Mouse (Mus musculus): ENCODE data around the gene Psmb3. TPM values are rescaled to one million over a fixed set of nuclear protein-coding genes. Genes with fewer than 3 reads are reported as not detected.
"Not testable (repeated sequence)": the region's sequence is repeated elsewhere in the genome, so short reads cannot be mapped to it uniquely, and the experiment has no call there.

Gene Psmb3
- polyA plus RNA-seq, 1 experiment from 2014 or later = 247 TPM

GRCm38 (mm10) chr11:97723709-97724108 lies 20.5 kb downstream of the Psmb3 start:
- whole genome bisulfite sequencing (ENCODE audit: insufficient replicate concordance) = 44% methylated on average over 7 of the region's 7 CpGs
- ATAC-seq (ENCODE audit: insufficient read depth) = 0 out of 2 replicates have a peak, but pooled peaks have one; percentile 19
- Histone ChIP-seq H3K9ac (no peak overlapping the region), H3K36me3 (replicated peaks) (peaks cover 75% of the 10 kb centered on the region), H3K27me3 (no peaks in the 10 kb centered on the region), H3K4me1 (replicated peaks) (peaks cover 9% of the 10 kb centered on the region; the same call in 1 of the 2 replicates), H3K4me2 (no peak overlapping the region), H3K9me3 (replicated peaks) (no peaks in the 10 kb centered on the region), H3K27ac (replicated peaks) (no peak overlapping the region), H3K4me3 (replicated peaks) (no peak overlapping the region)

DNA sequence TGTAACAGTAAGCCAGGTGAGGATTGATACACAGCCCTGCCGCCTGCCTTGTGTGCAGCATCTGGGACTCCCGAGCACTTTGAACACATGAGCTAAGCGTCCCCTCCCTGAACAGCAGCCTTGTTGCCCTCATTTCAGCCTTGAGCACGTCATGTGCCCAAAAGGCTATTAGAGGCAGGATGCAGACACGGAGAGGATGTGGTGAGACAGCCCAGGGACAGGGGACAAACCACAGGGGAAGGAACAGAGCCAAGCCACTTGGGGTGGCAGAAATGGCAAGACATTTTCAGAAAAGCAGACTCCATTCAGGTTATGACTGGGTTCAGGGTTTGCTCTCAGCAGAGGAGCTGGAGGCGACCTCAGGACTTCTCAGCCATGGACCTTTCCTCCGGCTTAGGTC lies 25.1 kb downstream of the Psmb3 start:
- H3K36me3 ChIP-seq (replicated peaks) = peaks cover 67% of the 10 kb centered on the region
- ATAC-seq (ENCODE audit: insufficient read depth) = no peak
- H3K4me3 ChIP-seq (replicated peaks) = no peak overlapping the region
- 0 out of 2 replicates have a peak overlapping the region, but pooled peaks have one; percentile 1 for H3K27ac ChIP-seq (replicated peaks)
- H3K27me3 ChIP-seq = no peaks in the 10 kb centered on the region
- 0 out of 2 replicates have a peak, but pooled peaks cover 4% of the 10 kb centered on the region for H3K4me1 ChIP-seq (replicated peaks)
- H3K9me3 ChIP-seq (replicated peaks) = no peaks in the 10 kb centered on the region
- 49% methylated on average over 7 of the region's 7 CpGs for WGBS (ENCODE audit: insufficient replicate concordance)
- H3K4me2 ChIP-seq = 0 out of 2 replicates have a peak overlapping the region, but pooled peaks have one; percentile 6
- no peak overlapping the region for H3K9ac ChIP-seq

- Histone ChIP-seq H3K27ac (replicated peaks) (0 out of 2 replicates have a peak overlapping the region, but pooled peaks have one; percentile 1), H3K4me1 (replicated peaks) (0 out of 2 replicates have a peak, but pooled peaks cover 4% of the 10 kb centered on the region), H3K9me3 (replicated peaks) (no peaks in the 10 kb centered on the region), H3K4me3 (replicated peaks) (no peak overlapping the region), H3K9ac (no peak overlapping the region), H3K4me2 (0 out of 2 replicates have a peak overlapping the region, but pooled peaks have one; percentile 6), H3K27me3 (no peaks in the 10 kb centered on the region), H3K36me3 (replicated peaks) (peaks cover 65% of the 10 kb centered on the region)
- no peak for ATAC-seq (ENCODE audit: insufficient read depth)
- WGBS (ENCODE audit: insufficient replicate concordance) = 58% methylated on average over 7 of the region's 7 CpGs
These were observed 25.5 kb downstream of the Psmb3 start for GRCm38 (mm10) chr11:97728730-97729129.

DNA sequence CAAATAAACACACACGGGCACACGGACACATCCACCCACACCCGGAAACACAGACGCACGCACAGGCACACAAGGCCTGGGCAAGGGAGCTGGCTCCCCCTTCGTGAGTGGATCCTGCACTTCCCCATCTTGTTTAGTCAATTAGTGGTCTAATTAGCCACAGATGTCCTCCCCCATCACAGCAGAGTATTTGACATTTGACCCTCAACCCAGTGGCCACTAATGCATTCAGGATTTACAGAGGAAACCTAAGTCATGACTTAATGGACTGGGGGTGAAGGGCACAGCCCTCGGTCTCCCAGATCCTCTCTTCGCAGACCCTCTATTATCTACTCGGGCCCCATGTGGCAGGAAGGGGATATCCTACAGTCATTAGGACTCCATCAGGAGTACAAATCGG lies 30.5 kb downstream of the Psmb3 start:
- no peak overlapping the region for H3K4me3 ChIP-seq (replicated peaks)
- H3K27me3 ChIP-seq = no peaks in the 10 kb centered on the region
- H3K9me3 ChIP-seq (replicated peaks) = no peaks in the 10 kb centered on the region
- H3K36me3 ChIP-seq (replicated peaks) = peaks cover 35% of the 10 kb centered on the region
- 40% methylated on average over 10 of the region's 10 CpGs for WGBS (ENCODE audit: insufficient replicate concordance)
- H3K4me1 ChIP-seq (replicated peaks) = no peaks in the 10 kb centered on the region
- no peak overlapping the region for H3K9ac ChIP-seq
- no peak overlapping the region for H3K4me2 ChIP-seq
- ATAC-seq (ENCODE audit: insufficient read depth) = no peak
- H3K27ac ChIP-seq (replicated peaks) = no peak overlapping the region

- WGBS (ENCODE audit: insufficient replicate concordance) = 58% methylated on average over 5 of the region's 5 CpGs
- H3K4me2 ChIP-seq; H3K9me3 ChIP-seq (replicated peaks); H3K27me3 ChIP-seq; H3K4me1 ChIP-seq (replicated peaks); H3K9ac ChIP-seq; H3K4me3 ChIP-seq (replicated peaks); ATAC-seq (ENCODE audit: insufficient read depth); H3K27ac ChIP-seq (replicated peaks): not testable (repeated sequence)
- peaks cover 28% of the 10 kb centered on the region for H3K36me3 ChIP-seq (replicated peaks)
These were observed 31.6 kb downstream of the Psmb3 start for GRCm38 (mm10) chr11:97734810-97735209.

GRCm38 (mm10) chr11:97736645-97737044 lies 33.4 kb downstream of the Psmb3 start:
- no peak overlapping the region for H3K27ac ChIP-seq (replicated peaks)
- H3K4me3 ChIP-seq (replicated peaks) = no peak overlapping the region
- no peak for ATAC-seq (ENCODE audit: insufficient read depth)
- no peak overlapping the region for H3K4me2 ChIP-seq
- peaks cover 13% of the 10 kb centered on the region; the same call in 1 of the 2 replicates for H3K36me3 ChIP-seq (replicated peaks)
- 72% methylated on average over 5 of the region's 5 CpGs for WGBS (ENCODE audit: insufficient replicate concordance)
- H3K9me3 ChIP-seq (replicated peaks) = no peaks in the 10 kb centered on the region
- peaks cover 6% of the 10 kb centered on the region for H3K4me1 ChIP-seq (replicated peaks)
- no peaks in the 10 kb centered on the region for H3K27me3 ChIP-seq
- no peak overlapping the region for H3K9ac ChIP-seq

DNA sequence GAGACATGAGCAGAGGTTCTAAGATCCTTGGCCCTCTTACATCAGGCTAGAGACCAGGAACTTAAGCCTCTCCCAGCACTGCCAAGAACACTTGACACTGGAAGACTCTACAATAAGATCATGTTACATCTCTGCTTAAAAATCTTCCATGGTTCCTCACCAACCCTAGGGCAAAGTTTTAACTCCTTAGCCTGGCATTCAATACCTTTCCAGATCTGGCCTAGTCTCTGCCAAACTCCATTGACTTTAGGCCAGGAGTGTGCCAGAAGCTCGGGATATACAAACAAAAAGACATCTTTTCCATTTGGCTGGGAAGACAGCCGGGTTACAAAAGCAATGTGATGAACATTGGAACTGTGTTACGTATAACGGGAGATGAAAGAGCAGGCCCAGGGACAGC lies 34.4 kb downstream of the Psmb3 start:
- Histone ChIP-seq H3K4me1 (replicated peaks) (peaks cover 11% of the 10 kb centered on the region), H3K9ac (no peak overlapping the region), H3K27me3 (no peaks in the 10 kb centered on the region), H3K27ac (replicated peaks) (no peak overlapping the region), H3K4me2 (no peak overlapping the region), H3K36me3 (replicated peaks) (0 out of 2 replicates have a peak, but pooled peaks cover 4% of the 10 kb centered on the region), H3K9me3 (replicated peaks) (no peaks in the 10 kb centered on the region), H3K4me3 (replicated peaks) (no peak overlapping the region)
- 80% methylated on average over 4 of the region's 4 CpGs for WGBS (ENCODE audit: insufficient replicate concordance)
- no peak for ATAC-seq (ENCODE audit: insufficient read depth)

DNA sequence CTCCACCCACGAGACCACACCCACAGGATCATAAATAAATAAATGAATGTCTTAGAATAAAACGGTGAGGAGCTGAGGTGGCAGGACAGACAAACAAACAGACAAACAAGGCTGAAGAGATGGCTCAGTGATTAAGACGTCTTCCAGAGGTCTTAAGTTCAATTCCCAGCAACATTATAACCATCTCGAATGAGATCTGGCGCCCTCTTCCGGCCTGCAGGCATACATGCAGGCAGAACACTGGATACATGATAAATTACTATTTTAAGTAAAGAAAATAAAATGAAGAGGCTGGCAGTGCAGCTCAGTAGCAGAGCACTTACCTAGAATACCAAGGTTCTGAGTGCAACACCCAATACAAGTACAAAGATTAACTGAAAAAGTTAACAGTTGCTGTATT lies 35.5 kb downstream of the Psmb3 start:
- Histone ChIP-seq H3K9me3 (replicated peaks) (no peaks in the 10 kb centered on the region), H3K4me2 (no peak overlapping the region), H3K9ac (no peak overlapping the region), H3K4me3 (replicated peaks) (no peak overlapping the region), H3K27me3 (no peaks in the 10 kb centered on the region), H3K27ac (replicated peaks) (no peak overlapping the region), H3K36me3 (replicated peaks) (0 out of 2 replicates have a peak, but pooled peaks cover 2% of the 10 kb centered on the region), H3K4me1 (replicated peaks) (peaks cover 22% of the 10 kb centered on the region)
- 51% methylated on average over 6 of the region's 6 CpGs for WGBS (ENCODE audit: insufficient replicate concordance)
- no peak for ATAC-seq (ENCODE audit: insufficient read depth)

GRCm38 (mm10) chr11:97739155-97739554 lies 36.0 kb downstream of the Psmb3 start:
- Histone ChIP-seq H3K27ac (replicated peaks) (no peak overlapping the region), H3K27me3 (no peaks in the 10 kb centered on the region), H3K9me3 (replicated peaks) (no peaks in the 10 kb centered on the region), H3K4me3 (replicated peaks) (no peak overlapping the region), H3K4me2 (no peak overlapping the region), H3K4me1 (replicated peaks) (peaks cover 27% of the 10 kb centered on the region), H3K36me3 (replicated peaks) (0 out of 2 replicates have a peak, but pooled peaks cover 2% of the 10 kb centered on the region), H3K9ac (no peak overlapping the region)
- no peak for ATAC-seq (ENCODE audit: insufficient read depth)
- WGBS (ENCODE audit: insufficient replicate concordance) = 75% methylated on average over 3 of the region's 3 CpGs

DNA sequence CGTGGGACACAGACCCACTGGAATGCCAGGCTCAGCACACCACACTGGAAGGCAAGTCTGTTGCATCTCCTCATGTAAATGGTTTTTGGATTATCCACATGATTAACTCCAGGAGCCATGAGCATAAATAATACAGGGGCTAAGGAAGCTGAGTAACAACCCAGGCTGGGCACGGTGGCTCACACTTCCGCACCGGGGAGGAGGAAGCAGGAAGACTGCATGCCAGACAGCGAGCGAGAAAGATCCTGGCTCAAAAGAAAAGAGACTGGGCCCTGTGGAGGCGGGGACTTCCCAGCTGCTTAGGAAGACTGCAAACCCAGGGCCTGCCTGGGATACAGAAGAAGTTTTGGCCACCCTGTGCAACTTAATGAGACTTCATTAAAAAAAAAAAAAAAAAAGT lies 37.0 kb downstream of the Psmb3 start:
- Histone ChIP-seq H3K9ac (no peak overlapping the region), H3K9me3 (replicated peaks) (no peaks in the 10 kb centered on the region), H3K4me2 (no peak overlapping the region), H3K4me1 (replicated peaks) (peaks cover 28% of the 10 kb centered on the region), H3K4me3 (replicated peaks) (no peak overlapping the region), H3K27ac (replicated peaks) (no peak overlapping the region), H3K27me3 (no peaks in the 10 kb centered on the region), H3K36me3 (replicated peaks) (0 out of 2 replicates have a peak, but pooled peaks cover 2% of the 10 kb centered on the region)
- no peak for ATAC-seq (ENCODE audit: insufficient read depth)
- WGBS (ENCODE audit: insufficient replicate concordance) = 48% methylated on average over 7 of the region's 7 CpGs

DNA sequence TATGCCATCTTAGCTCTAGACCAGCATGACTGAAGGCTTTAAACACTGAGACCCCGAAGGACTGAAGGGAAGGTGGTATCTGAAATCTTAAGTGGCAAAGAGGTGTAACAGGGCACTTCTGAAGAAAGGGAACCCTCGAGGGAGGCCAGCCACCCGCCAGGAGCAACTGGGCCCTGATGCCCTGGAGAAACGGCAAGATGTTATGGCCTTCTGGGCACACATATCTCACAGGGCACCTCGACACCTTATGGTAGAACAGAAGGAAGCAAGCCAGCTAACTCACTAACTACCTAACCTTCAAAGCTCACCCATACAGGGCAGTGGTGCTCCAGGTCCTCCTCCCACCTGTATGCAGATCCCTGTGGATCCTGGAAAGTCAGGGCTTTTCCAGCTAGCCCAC lies 39.0 kb downstream of the Psmb3 start:
- WGBS (ENCODE audit: insufficient replicate concordance) = 70% methylated on average over 5 of the region's 5 CpGs
- Histone ChIP-seq H3K27me3 (no peaks in the 10 kb centered on the region), H3K4me3 (replicated peaks) (no peak overlapping the region), H3K4me1 (replicated peaks) (peaks cover 31% of the 10 kb centered on the region), H3K36me3 (replicated peaks) (peaks cover 9% of the 10 kb centered on the region), H3K4me2 (0 out of 2 replicates have a peak overlapping the region, but pooled peaks have one; percentile 95), H3K9me3 (replicated peaks) (no peaks in the 10 kb centered on the region), H3K9ac (no peak overlapping the region), H3K27ac (replicated peaks) (no peak overlapping the region)
- no peak for ATAC-seq (ENCODE audit: insufficient read depth)

DNA sequence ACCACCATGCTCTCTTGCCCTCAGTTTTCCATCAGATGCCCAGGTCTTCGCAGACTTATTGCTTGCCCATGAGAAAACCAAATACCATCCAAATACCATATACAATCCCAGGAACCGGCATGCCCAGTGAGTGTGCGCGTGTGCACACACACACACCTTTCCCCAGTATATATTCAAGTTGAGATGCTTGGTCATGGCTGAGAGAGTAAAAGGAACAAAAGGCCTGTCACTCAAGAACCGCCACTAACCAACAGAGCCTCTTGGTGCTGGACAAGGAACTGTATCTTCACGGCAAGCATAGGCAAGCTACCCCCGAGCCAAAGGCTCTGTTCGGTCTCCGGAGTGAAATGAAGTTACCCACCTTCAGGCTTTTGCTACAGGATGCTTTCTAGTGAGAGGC lies 39.4 kb downstream of the Psmb3 start:
- H3K9me3 ChIP-seq (replicated peaks) = no peaks in the 10 kb centered on the region
- no peak overlapping the region for H3K9ac ChIP-seq
- 64% methylated on average over 9 of the region's 9 CpGs for whole genome bisulfite sequencing (ENCODE audit: insufficient replicate concordance)
- ATAC-seq (ENCODE audit: insufficient read depth) = no peak
- H3K27ac ChIP-seq (replicated peaks) = no peak overlapping the region
- H3K4me3 ChIP-seq (replicated peaks) = peak overlapping the region; percentile 84; the same call in 1 of the 2 replicates
- peaks cover 13% of the 10 kb centered on the region for H3K36me3 ChIP-seq (replicated peaks)
- peaks cover 31% of the 10 kb centered on the region for H3K4me1 ChIP-seq (replicated peaks)
- peak overlapping the region; percentile 95 for H3K4me2 ChIP-seq
- H3K27me3 ChIP-seq = no peaks in the 10 kb centered on the region
